8 mouse cellular contexts compared by ENCODE assay signal in the genomic region with DNA sequence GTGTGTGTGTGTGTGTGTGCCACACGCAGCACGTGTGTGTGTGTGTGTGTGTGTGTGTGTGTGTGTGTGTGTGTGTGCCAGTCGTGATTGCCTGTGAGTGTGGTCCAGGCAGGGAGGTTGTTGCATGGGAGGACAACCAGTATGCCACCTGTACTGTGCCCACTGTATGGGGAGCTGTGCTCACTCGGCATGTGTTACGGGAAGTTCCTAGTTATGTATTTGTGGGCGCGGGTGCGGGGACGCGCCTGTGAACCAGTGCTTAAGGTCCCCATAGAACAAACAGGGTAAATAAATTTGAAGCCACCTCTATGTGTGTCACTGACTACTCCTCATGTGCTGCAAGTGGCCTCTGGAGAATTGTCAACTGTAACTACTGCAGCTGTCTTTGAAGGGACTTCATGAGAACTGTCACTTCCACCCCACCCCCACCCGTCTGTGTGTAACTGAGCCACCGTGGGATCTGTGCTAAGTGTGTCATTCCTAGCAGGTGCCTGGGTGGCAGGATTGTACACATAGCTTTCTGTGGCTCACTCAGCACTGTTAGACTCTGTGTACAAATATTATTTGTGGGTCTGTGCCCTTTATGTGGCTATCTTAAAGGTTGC. TPM values are rescaled to one million over a fixed set of nuclear protein-coding genes. Genes with fewer than 3 reads are reported as not detected.
DNase-seq lines count a peak whose midpoint lies in the region; ATAC-seq and TF ChIP-seq lines count a peak whose summit lies in the region.

No protein-coding gene starts in this region.

- H3K27ac ChIP-seq in cerebellum, adult 2 months (ENCODE audit: insufficient read depth, low read length) = peak overlapping the region; percentile 26; the same call in 1 of the 2 replicates

- no peak for TF ChIP-seq POLR2A in cerebellum, adult 2 months (IDR thresholded peaks at IDR 0.05; ENCODE audit: borderline replicate concordance, insufficient read depth, low read length)
- peak; percentile 35 for TF ChIP-seq POLR2A in myocyte (IDR thresholded peaks at IDR 0.05; ENCODE audit: insufficient read length, low read depth)

- peaks cover 13% of the 10 kb centered on the region for H3K4me1 ChIP-seq in cerebellum, adult 2 months (ENCODE audit: control insufficient read depth, insufficient read depth, low read length)

- H3ac ChIP-seq in myocyte (ENCODE audit: control insufficient read depth, insufficient read length) = peak overlapping the region; percentile 9

- no peak for TF ChIP-seq CTCF in cerebellum, adult 2 months (IDR thresholded peaks at IDR 0.05; ENCODE audit: borderline replicate concordance, insufficient read depth, low read depth, low read length)

- no peaks in the 10 kb centered on the region for H3K36me3 ChIP-seq in myocyte (ENCODE audit: control insufficient read depth, insufficient read depth)

- H3K27me3 ChIP-seq in cerebellum, adult 2 months (ENCODE audit: control insufficient read depth, insufficient read depth, low read length) = no peaks in the 10 kb centered on the region
- no peaks in the 10 kb centered on the region for H3K27me3 ChIP-seq in myocyte (ENCODE audit: control insufficient read depth, insufficient read depth, insufficient read length)

- H3K4me2 ChIP-seq in myocyte (ENCODE audit: low read depth) = peak overlapping the region; percentile 92

- H3K79me2 ChIP-seq in myocyte (ENCODE audit: control insufficient read depth, insufficient read depth) = peaks cover 11% of the 10 kb centered on the region

- 51% methylated on average over 12 of the region's 12 CpGs for WGBS in cerebellum, adult 2 months

- ATAC-seq in inflammation-experienced regulatory T-cells, adult 6 months = peak; percentile 8

- no peak for DNase-seq in cerebellum, adult 2 months
- DNase-seq in cerebellum, postnatal 10 days = no peak
- peak; percentile 50 for DNase-seq in spleen, adult 12 weeks (ENCODE audit: low spot score)
- no peak for DNase-seq in spleen, adult 18-20 months
- no peak for DNase-seq in layer of hippocampus, adult 18-20 months (ENCODE audit: low spot score in 2 of 2)
- DNase-seq in layer of hippocampus, postnatal 14 days (ENCODE audit: low spot score in 2 of 2) = no peak

- peak overlapping the region; percentile 58 for H3K4me3 ChIP-seq in cerebellum, adult 2 months (replicated peaks; ENCODE audit: insufficient read depth, low read depth, low read length)
- H3K4me3 ChIP-seq in myocyte = peak overlapping the region; percentile 30

TF ChIP-seq in myocyte, 11 proteins besides CTCF, POLR2A, EP300 and RAD21:
- TF ChIP-seq CEBPB (IDR thresholded peaks at IDR 0.05; ENCODE audit: insufficient read depth, poor library complexity, severe bottlenecking) = no peak
- TF ChIP-seq POLR2AphosphoS2 (IDR thresholded peaks at IDR 0.05; ENCODE audit: insufficient read length, low read depth) = peak; percentile 52
- TF ChIP-seq MYOG (IDR thresholded peaks at IDR 0.05; ENCODE audit: control insufficient read depth in 1 of 3, insufficient read depth in 1 of 3, insufficient read length in 2 of 3, low read depth in 2 of 3) = peak in 1 of 3 experiments; percentile 38
- TF ChIP-seq SRF (IDR thresholded peaks at IDR 0.05; ENCODE audit: control insufficient read depth, insufficient read length, low read depth) = no peak
- peak in 1 of 3 experiments; percentile 55 for TF ChIP-seq MYOD1 (IDR thresholded peaks at IDR 0.05; ENCODE audit: control insufficient read depth in 1 of 3, insufficient read length in 2 of 3, low read depth in 2 of 3)
TF ChIP-seq in myocyte: peak in this region for 3.

RNA-seq across cellular contexts. Expression of gene Zfp36, which starts 2.4 kb away (rescaled TPM):
- 3.7 and 3.9 TPM in 2 replicates for polyA plus RNA-seq in cerebellum, adult 2 months (2012; rRNA removed)
- polyA plus RNA-seq in inflammation-experienced regulatory T-cells, adult 6 months (2017; shearing (Covaris generic)) = 100 to 1,000 TPM; 100 to 211 (median 148) TPM
- 7.5 TPM for polyA plus RNA-seq in myocyte (2012; fragmentation: generic; extraction: Trizol)
- total RNA-seq in layer of hippocampus, adult 18-20 months (2021) = 1 to 10 TPM; 3.5 to 3.7 TPM
- total RNA-seq in layer of hippocampus, postnatal 14 days (2021) = 1 to 10 TPM; 3.6 to 3.9 TPM

RNA-seq across cellular contexts. Expression of gene Plekhg2, which starts 10.1 kb away (rescaled TPM):
- 4.2 and 4.3 TPM in 2 replicates for polyA plus RNA-seq in cerebellum, adult 2 months (2012; rRNA removed)
- polyA plus RNA-seq in inflammation-experienced regulatory T-cells, adult 6 months (2017; shearing (Covaris generic)) = 100 to 1,000 TPM in 1 of 3 experiments, 10 to 100 TPM in 2; 48.5 to 102 (median 74.0) TPM
- polyA plus RNA-seq in myocyte (2012; fragmentation: generic; extraction: Trizol) = 15.8 TPM
- total RNA-seq in layer of hippocampus, adult 18-20 months (2021) = 1 to 10 TPM; 4.8 to 5.1 TPM
- total RNA-seq in layer of hippocampus, postnatal 14 days (2021) = 10 to 100 TPM; 11.6 to 12.3 TPM

RNA-seq across cellular contexts. Expression of gene Med29, which starts 10.1 kb away (rescaled TPM):
- 47.9 and 49.5 TPM in 2 replicates for polyA plus RNA-seq in cerebellum, adult 2 months (2012; rRNA removed)
- polyA plus RNA-seq in inflammation-experienced regulatory T-cells, adult 6 months (2017; shearing (Covaris generic)) = 10 to 100 TPM; 26.2 to 33.0 (median 32.5) TPM
- 34.2 TPM for polyA plus RNA-seq in myocyte (2012; fragmentation: generic; extraction: Trizol)
- 10 to 100 TPM; 21.4 to 22.1 TPM for total RNA-seq in layer of hippocampus, adult 18-20 months (2021)
- total RNA-seq in layer of hippocampus, postnatal 14 days (2021) = 10 to 100 TPM; 19.3 to 20.1 TPM

RNA-seq across cellular contexts. Expression of gene Paf1, which starts 10.3 kb away (rescaled TPM):
- 104 and 124 TPM in 2 replicates for polyA plus RNA-seq in cerebellum, adult 2 months (2012; rRNA removed)
- 10 to 100 TPM; 46.2 to 59.4 (median 51.8) TPM for polyA plus RNA-seq in inflammation-experienced regulatory T-cells, adult 6 months (2017; shearing (Covaris generic))
- 34.3 TPM for polyA plus RNA-seq in myocyte (2012; fragmentation: generic; extraction: Trizol)
- total RNA-seq in layer of hippocampus, adult 18-20 months (2021) = 10 to 100 TPM; 64.9 to 69.3 TPM
- 10 to 100 TPM; 73.5 to 74.2 TPM for total RNA-seq in layer of hippocampus, postnatal 14 days (2021)

RNA-seq across cellular contexts. Expression of gene Rps16, which starts 32.0 kb away (rescaled TPM):
- polyA plus RNA-seq in cerebellum, adult 2 months (2012; rRNA removed) = 510 and 514 TPM in 2 replicates
- 1,000 to 10,000 TPM in 2 of 3 experiments, 100 to 1,000 TPM in 1; 937 to 1,605 (median 1,546) TPM for polyA plus RNA-seq in inflammation-experienced regulatory T-cells, adult 6 months (2017; shearing (Covaris generic))
- polyA plus RNA-seq in myocyte (2012; fragmentation: generic; extraction: Trizol) = 4,542 TPM
- 100 to 1,000 TPM; 481 to 546 TPM for total RNA-seq in layer of hippocampus, adult 18-20 months (2021)
- total RNA-seq in layer of hippocampus, postnatal 14 days (2021) = 100 to 1,000 TPM; 464 to 499 TPM

Comparison
In these comparisons a context has a peak if more than half of its experiments do, and no peak if none do; other contexts are left out.
1. RNA of gene Zfp36, which starts 2.4 kb away (polyA plus RNA-seq): 100 to 211 TPM in inflammation-experienced regulatory T-cells, adult 6 months; 7.5 TPM in myocyte (single experiment) and 3.7 to 3.9 TPM in cerebellum, adult 2 months; every median in the first group is over 10 times any median in the second.